Mouse (Mus musculus): ENCODE measurements around the gene Lcn11. TPM values are rescaled to one million over a fixed set of nuclear protein-coding genes. Genes with fewer than 3 reads are reported as not detected.

The Lcn11 gene
- polyA plus RNA-seq, 1 experiment = not detected

- H3K36me3 ChIP-seq (ENCODE audit: control insufficient read depth, insufficient read depth) = no peaks in the 10 kb centered on the region
- peaks cover 7% of the 10 kb centered on the region for H3K27me3 ChIP-seq (ENCODE audit: control insufficient read depth, insufficient read depth, insufficient read length)
These were observed 826 bp upstream of the Lcn11 start for GRCm38 (mm10) chr2:25775991-25776390.

GRCm38 (mm10) chr2:25779076-25779475, 2.3 kb downstream of the Lcn11 start:
- TF ChIP-seq POLR2A (IDR thresholded peaks at IDR 0.05; ENCODE audit: insufficient read length, low read depth) = no peak
- no peak for TF ChIP-seq REST (IDR thresholded peaks at IDR 0.05; ENCODE audit: insufficient read depth, insufficient read length)
- TF ChIP-seq MYOD1 (IDR thresholded peaks at IDR 0.05; ENCODE audit: control insufficient read depth in 1 of 3, insufficient read length in 2 of 3, low read depth in 2 of 3) = no peak
- no peak for TF ChIP-seq MAX (IDR thresholded peaks at IDR 0.05; ENCODE audit: low read depth)
- no peak for TF ChIP-seq SRF (IDR thresholded peaks at IDR 0.05; ENCODE audit: control insufficient read depth, insufficient read length, low read depth)
- TF ChIP-seq MYOG (IDR thresholded peaks at IDR 0.05; ENCODE audit: control insufficient read depth in 1 of 3, insufficient read depth in 1 of 3, insufficient read length in 2 of 3, low read depth in 2 of 3) = no peak
- TF ChIP-seq E2F4 (IDR thresholded peaks at IDR 0.05; ENCODE audit: insufficient read depth) = no peak
- no peak for TF ChIP-seq TCF3 (IDR thresholded peaks at IDR 0.05; ENCODE audit: insufficient read length, low read depth)
- TF ChIP-seq TCF12 (IDR thresholded peaks at IDR 0.05; ENCODE audit: insufficient read depth, poor library complexity, severe bottlenecking) = no peak
- TF ChIP-seq POLR2AphosphoS2 (IDR thresholded peaks at IDR 0.05; ENCODE audit: insufficient read length, low read depth) = no peak
- TF ChIP-seq USF1 (IDR thresholded peaks at IDR 0.05; ENCODE audit: low read depth) = no peak
- TF ChIP-seq CEBPB (IDR thresholded peaks at IDR 0.05; ENCODE audit: insufficient read depth, poor library complexity, severe bottlenecking) = no peak
- no peak overlapping the region for H3ac ChIP-seq (ENCODE audit: control insufficient read depth, insufficient read length)
- no peak overlapping the region for H3K4me2 ChIP-seq (ENCODE audit: low read depth)
- H3K4me3 ChIP-seq = no peak overlapping the region
- H3K36me3 ChIP-seq (ENCODE audit: control insufficient read depth, insufficient read depth) = no peaks in the 10 kb centered on the region
- H3K27me3 ChIP-seq (ENCODE audit: control insufficient read depth, insufficient read depth, insufficient read length) = peaks cover 7% of the 10 kb centered on the region
- H3K79me2 ChIP-seq (ENCODE audit: control insufficient read depth, insufficient read depth) = no peaks in the 10 kb centered on the region

More at GRCm38 (mm10) chr2:25775991-25776390, 826 bp upstream of the Lcn11 start:
- Histone ChIP-seq H3ac (ENCODE audit: control insufficient read depth, insufficient read length) (no peak overlapping the region), H3K79me2 (ENCODE audit: control insufficient read depth, insufficient read depth) (no peaks in the 10 kb centered on the region), H3K4me3 (no peak overlapping the region), H3K4me2 (ENCODE audit: low read depth) (no peak overlapping the region)
- no peak for TF ChIP-seq POLR2A (IDR thresholded peaks at IDR 0.05; ENCODE audit: insufficient read length, low read depth)
- TF ChIP-seq SRF (IDR thresholded peaks at IDR 0.05; ENCODE audit: control insufficient read depth, insufficient read length, low read depth) = no peak
- TF ChIP-seq MYOG (IDR thresholded peaks at IDR 0.05; ENCODE audit: control insufficient read depth in 1 of 3, insufficient read depth in 1 of 3, insufficient read length in 2 of 3, low read depth in 2 of 3) = no peak
- no peak for TF ChIP-seq MYOD1 (IDR thresholded peaks at IDR 0.05; ENCODE audit: control insufficient read depth in 1 of 3, insufficient read length in 2 of 3, low read depth in 2 of 3)
- TF ChIP-seq E2F4 (IDR thresholded peaks at IDR 0.05; ENCODE audit: insufficient read depth) = no peak
- no peak for TF ChIP-seq TCF12 (IDR thresholded peaks at IDR 0.05; ENCODE audit: insufficient read depth, poor library complexity, severe bottlenecking)
- TF ChIP-seq TCF3 (IDR thresholded peaks at IDR 0.05; ENCODE audit: insufficient read length, low read depth) = no peak
- no peak for TF ChIP-seq POLR2AphosphoS2 (IDR thresholded peaks at IDR 0.05; ENCODE audit: insufficient read length, low read depth)
- TF ChIP-seq USF1 (IDR thresholded peaks at IDR 0.05; ENCODE audit: low read depth) = no peak

GRCm38 (mm10) chr2:25780921-25781320, 4.1 kb downstream of the Lcn11 start:
- TF ChIP-seq POLR2A (IDR thresholded peaks at IDR 0.05; ENCODE audit: insufficient read length, low read depth) (no peak), TCF12 (IDR thresholded peaks at IDR 0.05; ENCODE audit: insufficient read depth, poor library complexity, severe bottlenecking) (no peak)
- no peaks in the 10 kb centered on the region for H3K36me3 ChIP-seq (ENCODE audit: control insufficient read depth, insufficient read depth)

GRCm38 (mm10) chr2:25781957-25782356, 5.1 kb downstream of the Lcn11 start, which contains the start of gene Gm13539:
Gm13539 (plus strand) TSS chr2:25782257.
- H3ac ChIP-seq (ENCODE audit: control insufficient read depth, insufficient read length) = no peak within 1 kb of the TSS
- H3K79me2 ChIP-seq (ENCODE audit: control insufficient read depth, insufficient read depth) = no peaks in the 10 kb centered on the region
- no peaks in the 10 kb centered on the region for H3K27me3 ChIP-seq (ENCODE audit: control insufficient read depth, insufficient read depth, insufficient read length)
- H3K4me2 ChIP-seq (ENCODE audit: low read depth) = no peak within 1 kb of the TSS
- no peaks in the 10 kb centered on the region for H3K36me3 ChIP-seq (ENCODE audit: control insufficient read depth, insufficient read depth)
- TF ChIP-seq POLR2AphosphoS2 (IDR thresholded peaks at IDR 0.05; ENCODE audit: insufficient read length, low read depth) = no peak
- no peak for TF ChIP-seq MYOD1 (IDR thresholded peaks at IDR 0.05; ENCODE audit: control insufficient read depth in 1 of 3, insufficient read length in 2 of 3, low read depth in 2 of 3)
- no peak for TF ChIP-seq USF1 (IDR thresholded peaks at IDR 0.05; ENCODE audit: low read depth)
- TF ChIP-seq SRF (IDR thresholded peaks at IDR 0.05; ENCODE audit: control insufficient read depth, insufficient read length, low read depth) = no peak
- TF ChIP-seq MYOG (IDR thresholded peaks at IDR 0.05; ENCODE audit: control insufficient read depth in 1 of 3, insufficient read depth in 1 of 3, insufficient read length in 2 of 3, low read depth in 2 of 3) = no peak
- no peak within 1 kb of the TSS for H3K4me3 ChIP-seq

More at GRCm38 (mm10) chr2:25780921-25781320, 4.1 kb downstream of the Lcn11 start:
- Histone ChIP-seq H3K27me3 (ENCODE audit: control insufficient read depth, insufficient read depth, insufficient read length) (peaks cover 2% of the 10 kb centered on the region), H3K4me3 (no peak overlapping the region), H3K79me2 (ENCODE audit: control insufficient read depth, insufficient read depth) (no peaks in the 10 kb centered on the region), H3K4me2 (ENCODE audit: low read depth) (no peak overlapping the region), H3ac (ENCODE audit: control insufficient read depth, insufficient read length) (no peak overlapping the region)

DNA sequence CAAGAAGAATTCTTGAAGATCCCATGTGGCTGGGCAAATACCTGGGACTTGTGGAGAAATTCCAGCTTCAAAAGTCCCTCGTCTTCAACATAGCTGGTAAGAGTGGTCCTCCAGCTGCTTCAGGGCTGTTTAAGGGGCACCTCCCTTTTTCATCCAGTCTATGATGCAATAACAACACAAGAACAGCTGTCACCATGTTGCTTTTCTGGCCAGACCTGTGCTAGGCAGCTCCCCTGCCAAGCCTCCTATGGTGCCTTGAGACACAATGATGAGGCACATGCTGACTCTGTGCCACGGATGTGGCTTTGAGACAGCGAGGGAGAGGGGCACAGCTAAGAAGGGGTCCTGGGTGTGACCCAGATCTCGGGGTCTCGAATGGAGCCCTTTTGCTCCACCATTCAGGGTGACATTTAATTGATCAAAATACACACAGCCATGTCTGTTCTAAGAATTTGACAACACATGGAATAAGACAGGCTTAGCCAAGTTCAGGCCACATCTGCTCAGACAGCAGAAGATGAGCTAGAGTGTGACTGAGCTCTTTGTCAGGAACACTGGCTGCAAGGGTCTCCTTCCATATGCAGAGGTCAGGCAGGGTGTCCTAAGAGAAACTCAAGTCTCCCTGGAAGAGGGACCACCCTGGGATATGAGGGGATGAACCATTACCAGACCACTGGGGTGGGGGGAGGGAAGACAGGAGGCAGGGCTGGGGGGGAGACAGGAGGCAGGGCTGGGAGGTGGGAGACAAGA, 8.9 kb downstream of the Lcn11 start:
- Histone ChIP-seq H3ac (ENCODE audit: control insufficient read depth, insufficient read length) (no peak overlapping the region), H3K27me3 (ENCODE audit: control insufficient read depth, insufficient read depth, insufficient read length) (no peaks in the 10 kb centered on the region), H3K4me2 (ENCODE audit: low read depth) (peak overlapping the region; percentile 49), H3K4me3 (no peak overlapping the region), H3K79me2 (ENCODE audit: control insufficient read depth, insufficient read depth) (no peaks in the 10 kb centered on the region), H3K36me3 (ENCODE audit: control insufficient read depth, insufficient read depth) (no peaks in the 10 kb centered on the region)
- TF ChIP-seq CEBPB (IDR thresholded peaks at IDR 0.05; ENCODE audit: insufficient read depth, poor library complexity, severe bottlenecking) (peak; percentile 76; the same call in 1 of the 2 replicates), E2F4 (IDR thresholded peaks at IDR 0.05; ENCODE audit: insufficient read depth) (no peak), MYOG (IDR thresholded peaks at IDR 0.05; ENCODE audit: control insufficient read depth in 1 of 3, insufficient read depth in 1 of 3, insufficient read length in 2 of 3, low read depth in 2 of 3) (peak in 1 of 3 experiments; percentile 44)

Measured in myocyte (in vitro differentiated cells).